Mouse (Mus musculus): ENCODE measurements around the gene Syn3.

Syn3 gene

DNA sequence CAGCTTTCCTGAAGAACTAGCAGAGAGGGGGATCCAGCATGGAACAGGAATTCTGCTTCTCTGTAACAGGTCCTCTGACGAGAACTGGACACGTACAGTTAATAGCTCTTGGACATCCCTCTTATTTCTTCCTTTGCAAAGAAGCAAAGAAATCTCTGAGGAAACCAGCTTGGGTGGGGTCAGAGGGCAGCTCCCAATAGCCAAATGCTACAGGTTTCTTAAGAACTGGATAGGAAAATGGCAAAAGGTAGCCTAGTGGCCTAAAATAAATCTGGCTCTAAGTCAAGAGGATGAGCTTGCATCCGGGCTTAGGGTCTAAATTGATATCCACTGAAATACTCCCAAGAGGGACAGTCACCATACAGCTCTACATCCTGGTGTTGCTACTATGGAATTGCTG lies 225.9 kb downstream of the Syn3 start:
- DNase-seq, result no peak

DNA sequence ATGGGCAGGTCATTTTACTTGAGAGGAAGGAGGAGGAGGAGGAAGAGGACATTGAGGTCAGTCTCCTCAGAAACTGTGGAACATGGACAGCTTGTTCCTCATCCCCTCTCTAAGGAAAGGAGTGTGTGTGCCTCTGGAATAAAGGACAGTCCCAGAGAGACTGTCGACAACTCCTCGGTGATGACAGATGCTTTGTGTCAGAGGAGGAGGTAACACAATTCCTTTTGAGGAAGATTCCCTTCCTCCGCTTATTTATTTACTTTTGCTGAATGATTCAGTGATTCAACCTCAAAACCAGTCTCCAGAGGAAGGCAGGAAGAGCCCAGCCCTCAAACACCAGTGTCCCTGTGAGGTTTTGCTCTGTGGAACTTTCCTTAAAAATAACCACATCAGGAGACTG lies 228.4 kb downstream of the Syn3 start:
- DNase-seq, result peak; percentile 27

DNA sequence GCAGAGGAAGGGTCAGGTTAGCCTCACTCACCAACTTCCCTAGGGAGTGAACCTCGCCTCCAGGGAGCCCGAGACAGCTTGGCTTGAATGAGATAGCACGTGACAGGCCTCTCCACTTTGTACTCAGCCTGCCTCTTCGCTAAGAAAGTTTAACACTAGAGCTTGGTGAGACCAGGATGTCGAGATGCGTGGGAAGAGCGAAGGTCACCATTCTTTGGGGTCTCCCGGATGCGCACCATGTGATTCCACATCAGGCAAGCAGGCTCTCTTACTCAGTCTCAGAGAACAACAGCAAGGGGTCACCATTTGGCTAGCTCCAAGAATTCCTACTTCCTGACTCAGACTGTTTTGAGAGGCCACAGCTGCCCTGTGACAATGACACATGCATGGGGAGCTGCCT lies 234.1 kb downstream of the Syn3 start:
- peak; percentile 71 for DNase-seq

DNA sequence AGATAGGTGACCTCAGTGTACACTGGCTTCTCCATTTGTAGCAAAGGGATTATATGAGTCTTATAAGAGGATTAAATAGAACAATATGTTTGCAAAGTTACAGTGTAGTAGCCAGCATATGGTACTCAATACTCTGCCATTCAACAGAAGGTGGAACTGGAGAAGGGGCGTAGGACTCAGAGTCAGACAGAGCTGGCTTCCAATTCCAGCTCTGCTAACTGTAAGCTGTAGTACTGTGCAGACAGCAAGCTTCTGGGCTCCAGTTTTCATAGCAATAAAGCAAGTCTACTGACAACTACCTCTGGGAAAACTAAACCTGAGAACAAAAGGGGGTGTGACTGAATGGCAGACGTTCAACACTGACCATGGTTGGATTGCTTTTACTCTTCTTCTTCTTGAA lies 237.0 kb downstream of the Syn3 start:
- DNase-seq, result no peak

DNA sequence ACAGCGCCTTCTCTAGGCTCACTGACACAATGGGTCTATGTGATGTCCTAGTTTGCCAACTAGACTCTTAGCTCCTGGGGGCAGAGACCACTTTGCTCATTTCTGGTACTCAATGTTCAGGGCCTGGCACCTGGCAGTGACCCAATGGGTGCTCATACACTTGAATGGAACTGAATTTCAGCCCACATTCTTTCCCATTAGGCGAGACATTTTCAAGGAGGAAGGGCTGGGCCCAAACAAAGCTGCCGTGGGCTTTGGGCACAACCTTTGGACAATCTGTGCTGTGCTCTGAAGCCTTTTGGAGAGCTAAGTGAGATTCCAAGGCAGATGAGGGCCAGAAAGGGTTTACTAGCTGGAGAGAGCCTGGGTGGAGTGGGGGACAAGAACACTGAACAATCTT lies 239.7 kb downstream of the Syn3 start:
- peak; percentile 6 for DNase-seq

DNA sequence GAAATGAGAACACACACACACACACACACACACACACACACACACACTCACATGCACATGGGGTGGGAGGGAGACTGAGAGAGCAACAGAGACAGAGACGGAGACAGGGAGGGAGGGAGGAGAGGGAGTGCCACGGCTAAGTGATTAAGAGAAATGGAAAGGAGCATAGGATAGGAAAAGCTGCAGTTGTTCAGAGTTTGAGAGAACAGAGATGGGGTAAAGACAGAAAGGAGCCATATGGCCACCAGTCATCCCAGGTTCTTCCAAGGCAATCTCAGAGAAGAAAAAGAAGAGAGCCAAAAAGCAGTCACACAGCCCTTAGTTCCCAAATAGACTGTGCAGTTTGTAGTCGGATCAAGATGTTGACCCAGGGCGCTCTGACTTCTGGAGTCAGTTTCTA lies 240.7 kb downstream of the Syn3 start:
- no peak for DNase-seq

DNA sequence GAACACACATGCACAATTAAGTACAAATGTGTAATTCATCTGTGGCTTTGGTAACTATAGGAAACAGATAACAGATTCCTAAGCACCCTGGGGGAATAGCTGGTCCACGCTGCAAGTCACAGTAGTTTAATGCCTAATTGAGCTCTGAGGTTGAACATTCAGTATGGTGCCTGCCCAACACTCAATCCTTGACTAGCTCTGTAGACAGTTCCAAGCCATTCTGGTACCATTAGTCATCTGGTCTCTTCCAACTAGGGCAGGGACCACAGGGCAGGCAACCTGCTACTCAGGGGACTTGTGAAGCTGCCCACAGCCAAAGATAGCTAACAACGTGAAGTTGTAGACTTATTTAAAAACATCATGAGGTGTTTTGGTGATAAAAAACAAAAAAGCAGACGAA lies 241.7 kb downstream of the Syn3 start:
- no peak for DNase-seq

DNA sequence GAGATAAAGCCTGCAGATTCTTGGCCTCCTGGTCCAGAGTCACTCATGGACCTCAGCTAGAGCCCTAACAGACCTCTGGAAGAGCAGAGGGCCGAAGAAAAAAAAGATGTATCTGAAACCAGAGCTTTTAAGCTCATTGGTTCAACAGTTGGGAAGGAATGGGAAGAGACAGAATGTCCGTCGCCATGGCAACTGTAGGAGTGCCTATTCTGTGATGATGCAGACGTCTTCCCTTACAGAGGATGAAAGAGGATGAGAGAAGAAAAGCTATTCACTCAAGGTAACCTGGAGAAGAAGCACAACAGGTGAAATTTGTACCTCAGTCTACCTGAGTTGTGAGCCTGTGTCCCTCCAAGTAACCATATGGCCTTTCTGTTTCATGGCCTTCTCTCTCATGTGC lies 242.5 kb downstream of the Syn3 start:
- DNase-seq, result no peak

DNA sequence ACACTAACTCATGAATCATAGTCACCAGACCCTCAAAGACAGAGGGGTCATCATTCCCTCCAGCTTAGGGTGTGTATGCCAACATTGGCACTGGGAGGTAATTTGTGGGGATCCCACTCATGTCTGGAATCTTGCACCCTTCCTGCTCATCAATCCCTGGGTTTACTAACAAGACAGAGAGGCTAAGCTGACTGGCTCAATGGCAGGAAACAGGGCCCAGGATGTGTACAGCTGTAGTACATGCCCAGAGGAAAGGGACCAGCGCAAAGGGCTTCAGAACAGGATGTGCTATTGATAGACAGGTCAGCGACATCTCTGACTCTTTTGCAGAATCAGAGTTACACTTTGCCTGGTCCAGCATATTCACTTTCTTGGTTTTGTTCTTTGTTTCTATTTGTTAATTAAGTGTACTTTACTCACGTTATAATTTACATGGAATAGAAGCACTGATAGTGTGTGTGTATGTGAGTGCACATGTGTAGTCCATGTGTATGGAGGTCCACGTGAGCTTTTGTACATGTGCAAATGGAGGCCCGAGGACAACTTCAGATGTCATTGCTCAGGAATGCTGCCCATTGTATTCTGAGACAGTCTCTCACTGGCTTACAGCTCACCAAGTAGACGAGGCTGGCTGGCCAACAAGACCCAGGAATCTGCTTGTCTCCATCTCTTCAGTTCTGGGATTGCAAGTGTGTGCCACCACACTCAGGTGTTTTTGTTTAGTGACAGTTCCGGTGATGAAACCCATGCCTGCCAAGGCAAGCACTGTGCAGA lies 248.4 kb downstream of the Syn3 start:
- DNase-seq, result no peak

DNA sequence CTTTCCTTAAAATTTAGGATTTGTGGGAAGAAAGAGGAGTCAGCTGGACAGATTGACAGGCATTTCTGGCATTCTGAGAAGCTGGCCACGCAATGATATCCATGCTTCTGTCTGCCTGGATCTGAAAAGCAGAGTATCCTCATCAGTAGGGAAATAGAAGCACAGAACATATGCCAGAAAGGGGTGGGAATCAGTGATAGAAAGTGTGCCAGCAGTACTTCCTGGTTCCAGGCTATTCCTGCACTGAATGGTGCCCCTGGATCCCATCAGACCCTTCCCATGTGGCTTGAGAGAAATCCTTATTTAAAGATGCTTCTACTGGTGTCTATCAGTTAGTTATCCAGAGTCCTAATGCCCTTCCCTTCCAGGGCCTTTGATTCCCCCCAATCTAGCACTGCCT lies 249.4 kb downstream of the Syn3 start:
- DNase-seq, result no peak

DNA sequence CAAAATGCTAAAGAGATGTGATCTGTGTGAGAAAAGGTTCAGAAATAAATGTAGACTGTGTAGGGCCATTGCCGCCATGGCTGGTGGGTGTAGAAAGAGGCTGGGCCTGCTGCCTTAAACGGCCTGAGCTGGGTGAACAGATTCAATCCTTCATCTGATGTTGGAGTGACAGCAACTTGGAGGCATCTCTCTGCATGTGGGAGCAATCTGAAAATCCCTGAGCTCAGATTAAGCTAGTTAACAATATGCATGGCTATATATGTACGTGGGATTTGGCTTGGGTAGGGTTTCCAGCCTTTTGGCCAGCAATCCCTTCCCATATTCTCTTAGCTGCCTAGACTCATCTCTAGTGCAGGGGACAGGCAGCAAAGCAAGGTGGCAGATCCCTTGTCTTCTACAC lies 249.9 kb downstream of the Syn3 start:
- DNase-seq, result no peak

DNA sequence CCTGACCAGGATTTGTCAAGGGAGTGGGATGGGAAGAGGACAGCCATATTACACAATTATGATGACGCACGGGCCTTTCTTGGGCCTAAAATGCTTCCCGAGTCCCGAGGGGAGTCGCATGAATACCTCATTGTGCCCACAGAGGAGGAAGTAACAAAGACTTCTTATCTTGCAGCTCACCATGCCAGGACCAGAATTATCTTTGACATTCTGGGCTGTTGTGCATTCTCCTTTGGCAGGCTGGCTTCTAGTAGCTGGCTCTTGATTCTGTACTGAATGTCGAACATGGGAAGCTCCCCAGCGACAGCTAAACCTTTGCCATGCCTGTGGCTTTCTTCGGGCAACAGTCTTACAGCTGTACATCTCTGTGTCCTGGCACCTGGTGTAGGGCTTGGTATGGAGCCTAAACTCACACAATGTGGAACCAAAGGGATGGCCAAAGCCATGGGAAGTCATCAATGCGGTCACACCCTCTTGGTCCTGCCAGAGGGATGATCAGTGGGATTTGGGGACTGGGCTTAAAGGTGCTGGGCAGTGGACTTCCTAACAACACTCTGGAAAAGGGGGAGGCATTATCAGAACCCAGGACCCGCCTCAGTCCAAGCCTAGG lies 250.5 kb downstream of the Syn3 start:
- no peak for DNase-seq

DNA sequence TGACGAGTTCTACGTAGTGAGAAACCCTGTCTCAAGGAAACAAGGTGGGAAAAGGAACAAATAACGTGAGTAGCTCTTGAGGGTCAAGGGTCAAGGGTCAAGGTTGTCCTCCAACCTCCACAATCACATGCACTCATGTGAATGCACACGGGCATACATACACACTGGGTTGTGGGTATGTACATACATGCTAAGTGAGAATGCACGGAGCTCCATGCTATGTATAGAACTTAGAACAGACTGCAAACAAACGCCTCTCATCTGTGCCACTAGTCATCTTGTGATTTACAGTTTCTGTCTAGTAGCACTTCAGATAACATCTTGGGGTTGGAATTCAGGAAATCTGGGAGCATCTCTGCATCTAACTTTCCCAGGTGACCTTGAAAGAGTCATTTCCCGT lies 253.3 kb downstream of the Syn3 start:
- no peak for DNase-seq

DNA sequence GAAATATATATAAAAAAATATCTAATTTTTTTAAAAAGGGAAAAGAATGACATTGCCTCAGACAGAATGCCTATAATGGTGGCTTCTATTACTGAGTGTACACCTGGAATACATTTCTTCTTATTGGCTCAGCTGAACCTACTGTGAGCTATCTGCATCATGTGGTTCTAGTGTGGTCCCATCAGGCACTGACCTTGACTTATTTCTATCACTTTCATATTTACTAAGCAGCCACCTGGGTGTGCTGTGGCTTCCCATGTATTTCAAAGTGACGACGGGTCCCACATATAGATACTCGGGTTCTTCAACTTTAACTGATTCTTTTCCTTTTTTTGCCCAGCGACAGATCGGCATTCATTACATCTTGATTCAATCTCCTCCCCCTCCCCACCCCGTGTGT lies 255.2 kb downstream of the Syn3 start:
- no peak for DNase-seq

DNA sequence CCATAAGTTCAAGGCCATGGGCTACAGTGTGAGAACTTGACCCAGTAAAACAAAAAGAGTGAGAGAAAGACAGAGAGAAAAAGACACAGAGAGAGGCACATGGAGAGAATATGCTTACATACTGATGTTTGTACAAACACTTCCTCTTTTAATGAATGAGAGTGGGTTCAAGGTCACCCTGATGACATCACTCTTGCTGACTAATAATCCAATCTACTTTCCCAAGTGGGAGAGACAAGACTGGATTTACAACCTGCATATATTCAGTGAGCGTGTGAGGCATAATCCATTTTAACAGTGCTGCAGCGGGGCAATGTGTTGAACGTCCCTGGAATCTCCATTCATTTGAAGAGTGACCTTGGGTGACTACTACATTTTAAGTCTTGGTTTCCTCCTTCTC lies 256.0 kb downstream of the Syn3 start:
- DNase-seq, result no peak

DNA sequence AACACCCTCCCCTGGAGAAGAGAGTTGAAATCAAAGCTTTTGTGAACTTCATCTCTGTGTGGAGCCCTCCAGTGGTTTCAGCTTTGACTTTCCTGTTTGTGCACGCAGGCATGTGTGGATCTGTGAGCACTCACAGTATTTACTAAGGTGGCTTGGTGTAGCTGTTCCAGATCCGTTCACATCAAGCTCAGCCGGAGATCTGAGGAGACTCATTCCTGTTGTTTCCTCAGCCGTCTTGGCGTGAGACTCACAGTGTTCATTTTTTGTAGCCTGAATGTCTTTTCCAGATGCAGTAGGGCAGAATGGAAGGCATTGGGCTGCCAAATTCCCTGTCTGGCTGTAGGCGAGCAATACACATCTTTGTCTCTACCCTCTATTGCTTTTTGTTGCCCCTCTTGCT lies 268.7 kb downstream of the Syn3 start:
- no peak for DNase-seq

DNA sequence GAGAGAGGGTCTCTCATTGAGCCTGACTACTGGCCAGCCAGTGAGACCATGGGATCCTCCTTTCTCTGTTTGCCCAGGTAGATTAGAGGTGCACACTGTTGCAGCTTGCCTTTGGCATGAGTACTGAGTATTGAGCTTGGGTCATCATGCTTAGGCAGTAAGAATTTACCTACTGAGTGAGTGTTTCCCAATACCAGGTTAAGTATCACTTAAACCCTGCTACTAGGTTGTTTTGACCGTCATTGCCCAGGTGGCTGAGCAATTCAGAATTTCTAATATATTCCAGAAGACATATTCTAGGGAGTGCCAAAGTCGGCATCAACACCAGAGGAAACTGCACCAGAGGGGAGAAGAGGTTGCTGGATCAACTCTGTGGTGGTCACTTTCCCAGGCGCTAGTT lies 273.2 kb downstream of the Syn3 start:
- no peak for DNase-seq

DNA sequence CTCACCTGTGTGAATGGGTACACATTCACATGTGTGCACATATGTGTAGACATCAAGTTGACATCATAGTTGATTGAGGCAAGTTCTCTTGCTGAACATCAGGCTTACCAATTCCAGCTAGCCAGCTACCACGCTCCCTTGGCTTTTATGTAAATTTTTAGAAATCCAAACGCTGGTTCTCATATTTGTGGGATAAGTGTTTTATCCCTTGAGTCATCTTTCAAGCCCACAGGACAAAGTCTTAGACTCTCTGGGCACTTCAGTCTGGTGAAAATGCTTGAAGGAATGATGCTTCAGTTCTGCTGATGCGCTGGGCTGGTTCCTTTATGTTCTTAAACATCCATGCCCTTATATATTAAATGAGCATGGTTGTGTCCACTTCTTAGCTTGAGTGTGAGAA lies 279.7 kb downstream of the Syn3 start:
- DNase-seq, result no peak

DNA sequence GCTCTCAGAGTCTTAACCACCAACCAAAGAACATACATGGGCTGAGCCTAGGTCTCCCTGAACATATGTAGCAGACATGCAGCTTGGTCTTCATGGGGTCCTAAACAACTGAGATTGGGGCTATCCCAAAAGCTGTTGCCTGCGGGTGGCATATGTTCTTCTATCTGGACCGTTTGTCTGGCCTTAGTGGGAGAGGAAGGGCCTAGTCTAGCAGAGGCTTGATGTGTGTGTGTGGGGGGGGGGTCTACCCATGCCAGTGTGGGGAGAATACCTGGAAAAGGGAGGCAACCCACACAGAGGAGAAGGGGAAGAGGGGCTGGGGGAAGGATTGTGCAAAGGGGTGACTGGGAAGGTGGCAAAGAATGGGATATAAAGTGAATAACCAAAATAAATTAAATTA lies 281.9 kb downstream of the Syn3 start:
- DNase-seq, result no peak

DNA sequence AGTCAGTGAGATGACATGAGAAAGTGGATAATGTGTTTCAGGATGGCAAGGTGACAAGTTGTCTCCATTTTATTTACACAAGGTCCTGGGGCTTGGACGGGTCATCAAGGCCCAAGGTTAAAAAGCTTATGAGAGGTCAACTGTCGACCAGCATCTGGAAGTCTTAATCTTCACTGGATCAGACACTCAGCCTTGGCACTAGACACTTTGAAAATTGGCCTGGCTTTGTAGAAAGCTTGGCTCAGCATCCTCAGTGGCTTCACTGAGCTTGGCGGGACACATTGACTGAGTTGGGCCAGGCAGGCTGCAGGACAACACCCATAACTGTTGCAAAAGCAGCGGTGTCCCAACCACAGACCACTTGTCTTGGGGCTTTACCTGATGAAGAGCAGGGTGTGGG lies 286.6 kb downstream of the Syn3 start:
- peak; percentile 28 for DNase-seq

DNA sequence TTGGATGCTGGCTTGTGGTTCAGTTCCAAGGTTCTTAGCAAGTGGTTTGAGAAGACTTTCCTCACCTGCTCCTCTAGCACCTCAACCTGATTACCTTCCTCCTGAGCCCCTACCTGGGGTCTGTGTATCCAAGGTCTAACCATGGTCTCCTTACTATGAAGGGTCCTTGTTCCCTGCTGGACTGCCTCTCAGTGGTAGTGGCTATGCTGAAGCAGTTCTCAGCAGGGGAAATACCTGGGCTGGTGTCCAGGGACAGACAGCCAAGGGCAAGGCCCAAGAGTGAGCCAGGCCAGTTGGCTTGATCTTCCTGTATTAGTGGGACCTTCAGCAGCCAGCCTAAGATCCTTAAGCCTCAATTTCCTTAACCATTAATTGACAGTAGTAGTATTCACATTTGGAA lies 294.8 kb downstream of the Syn3 start:
- DNase-seq, result peak; percentile 56

DNA sequence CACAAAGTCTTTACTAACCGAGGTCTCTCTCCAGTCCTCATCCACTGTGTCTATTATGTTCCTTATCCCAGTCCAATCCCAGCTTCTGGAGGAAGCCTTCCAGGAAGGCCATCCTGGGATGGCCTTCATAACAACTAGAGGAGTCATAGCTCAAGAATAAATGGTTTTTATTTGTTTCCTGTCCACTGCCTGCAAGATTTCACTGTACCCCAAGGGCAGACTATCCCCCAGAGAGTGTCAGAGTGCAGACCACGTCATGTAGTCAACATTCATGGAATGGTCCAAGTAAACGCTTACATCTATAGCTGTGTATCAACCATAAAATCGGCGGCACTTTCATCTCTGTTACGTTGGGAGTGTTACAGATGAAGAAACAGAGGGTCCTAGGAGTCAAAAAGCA lies 295.5 kb downstream of the Syn3 start:
- DNase-seq, result peak; percentile 26

DNA sequence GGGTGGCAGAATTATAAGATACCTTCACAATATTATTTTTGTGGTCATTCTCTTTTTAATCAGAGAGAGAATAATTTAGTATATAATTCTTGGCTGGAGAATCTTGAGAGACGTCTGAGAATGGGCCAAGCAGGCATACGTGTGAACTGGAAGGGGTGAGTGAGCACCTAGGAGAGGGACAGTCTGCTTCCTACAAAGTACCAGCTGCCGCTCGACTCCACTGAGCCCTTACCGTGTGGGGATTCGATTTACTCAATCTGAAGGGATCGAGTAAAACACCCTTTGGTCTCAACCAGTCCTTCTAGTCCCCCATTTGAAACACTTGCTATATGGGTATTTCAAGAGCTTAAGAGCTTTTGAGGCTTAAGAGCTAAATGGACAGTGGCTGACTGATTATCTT lies 296.9 kb downstream of the Syn3 start:
- DNase-seq, result no peak

DNA sequence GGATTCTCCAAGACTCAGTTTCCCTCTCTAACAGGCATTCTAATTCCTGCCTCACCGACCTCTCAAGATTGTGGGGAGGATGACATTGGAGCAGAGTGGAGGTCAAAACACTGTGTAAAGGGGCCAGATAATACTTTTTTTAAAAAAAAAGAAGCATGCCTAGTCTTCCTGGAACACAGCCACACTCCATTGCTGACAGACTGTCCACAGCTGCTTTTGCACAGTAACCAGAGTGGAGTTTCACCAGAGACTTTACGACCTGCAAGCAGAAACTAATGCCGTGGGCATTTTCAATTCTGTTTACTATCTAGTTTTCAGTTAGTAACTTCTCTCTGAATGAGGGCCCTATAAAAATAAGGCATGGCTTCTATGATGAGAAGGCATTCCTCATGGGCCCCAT lies 297.7 kb downstream of the Syn3 start:
- peak; percentile 23 for DNase-seq

DNA sequence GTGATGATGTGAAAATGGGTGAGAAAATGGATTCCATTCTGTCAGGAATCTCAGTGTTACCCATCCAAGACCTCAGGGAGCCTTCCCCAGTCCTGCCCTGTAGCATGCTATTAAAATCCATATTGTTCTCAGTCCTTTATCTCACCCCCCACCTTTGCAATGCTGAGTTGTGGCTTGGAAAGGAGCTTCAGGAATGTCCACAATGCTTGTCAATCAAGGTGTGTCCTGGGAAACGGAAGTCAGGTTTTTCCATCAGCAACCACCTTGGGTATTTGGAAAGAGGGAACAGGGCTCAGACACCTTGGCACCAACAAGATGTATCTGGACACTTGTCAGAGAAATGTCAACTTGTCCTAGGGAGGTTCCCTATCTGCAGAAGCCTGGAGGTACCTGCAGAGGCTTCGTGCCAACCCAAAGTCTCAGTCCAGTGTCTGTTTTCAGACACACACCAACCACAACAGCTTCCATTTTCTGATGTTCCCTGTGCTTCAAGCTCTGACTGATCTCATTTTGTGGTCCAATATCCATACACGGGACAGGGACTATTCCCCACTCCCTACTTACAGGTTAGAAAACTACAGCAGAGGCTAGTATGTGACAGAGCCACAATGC lies 302.2 kb downstream of the Syn3 start:
- no peak for DNase-seq
